Mouse (Mus musculus): Measurements from ENCODE around the gene Cd276. TPM values are rescaled to one million over a fixed set of nuclear protein-coding genes. Genes with fewer than 3 reads are reported as not detected.
"Not testable (repeated sequence)": the region's sequence is repeated elsewhere in the genome, so short reads cannot be mapped to it uniquely, and the experiment has no call there.

Cd276 gene
- polyA plus RNA-seq, 1 experiment from 2014 or later = 57.5 TPM

DNA sequence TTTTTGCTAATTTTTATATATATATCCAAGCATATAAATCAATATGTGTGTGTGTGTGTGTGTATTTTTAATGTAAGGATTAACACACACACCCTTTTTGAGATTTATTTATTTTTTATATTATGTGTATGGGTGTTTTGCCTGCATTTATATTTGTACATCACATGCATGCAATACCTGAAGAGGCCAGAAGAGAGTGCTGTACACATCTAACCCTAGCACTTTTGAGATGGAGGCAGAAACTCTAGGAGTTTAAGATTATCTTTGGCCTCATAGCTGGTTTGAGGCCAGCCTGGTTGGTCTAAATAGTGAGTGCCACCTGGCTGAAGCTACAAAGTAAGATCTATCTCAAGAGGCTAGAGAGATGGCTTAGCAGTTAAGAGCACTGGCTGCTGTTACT lies 12.4 kb upstream of the Cd276 start:
- H3K4me1 ChIP-seq = no peaks in the 10 kb centered on the region
- H3K27ac ChIP-seq = no peak overlapping the region
- H3K4me3 ChIP-seq = no peak overlapping the region
- H3K4me2 ChIP-seq = no peak overlapping the region
- no peaks in the 10 kb centered on the region for H3K27me3 ChIP-seq
- no peak overlapping the region for H3K9ac ChIP-seq
- no peaks in the 10 kb centered on the region for H3K36me3 ChIP-seq
- ATAC-seq (ENCODE audit: insufficient number of reproducible peaks, low FRiP score, low TSS enrichment, low read depth) = no peak
- no peaks in the 10 kb centered on the region for H3K9me3 ChIP-seq

DNA sequence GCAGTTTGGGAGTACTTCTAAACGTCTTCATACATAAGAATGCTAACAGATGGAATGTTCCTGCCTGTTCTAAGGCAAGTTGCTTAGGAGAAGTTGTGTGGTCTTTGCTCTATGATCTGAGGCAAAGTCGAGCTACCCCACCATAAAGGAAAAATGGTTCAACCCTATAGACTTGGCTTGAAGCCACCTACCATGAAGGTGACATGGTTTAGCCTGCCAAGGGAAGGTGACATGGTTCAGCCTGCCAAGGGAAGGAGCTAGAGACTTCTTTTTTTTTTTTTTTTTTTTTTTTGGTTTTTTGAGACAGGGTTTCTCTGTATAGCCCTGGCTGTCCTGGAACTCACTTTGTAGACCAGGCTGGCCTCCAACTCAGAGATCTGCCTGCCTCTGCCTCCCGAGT lies 10.7 kb upstream of the Cd276 start:
- not testable (repeated sequence) for H3K36me3 ChIP-seq; ATAC-seq (ENCODE audit: insufficient number of reproducible peaks, low FRiP score, low TSS enrichment, low read depth); H3K4me3 ChIP-seq; H3K27ac ChIP-seq; H3K4me1 ChIP-seq; H3K27me3 ChIP-seq; H3K9ac ChIP-seq; H3K9me3 ChIP-seq; H3K4me2 ChIP-seq
- 69% methylated on average over 3 of the region's 3 CpGs for WGBS

DNA sequence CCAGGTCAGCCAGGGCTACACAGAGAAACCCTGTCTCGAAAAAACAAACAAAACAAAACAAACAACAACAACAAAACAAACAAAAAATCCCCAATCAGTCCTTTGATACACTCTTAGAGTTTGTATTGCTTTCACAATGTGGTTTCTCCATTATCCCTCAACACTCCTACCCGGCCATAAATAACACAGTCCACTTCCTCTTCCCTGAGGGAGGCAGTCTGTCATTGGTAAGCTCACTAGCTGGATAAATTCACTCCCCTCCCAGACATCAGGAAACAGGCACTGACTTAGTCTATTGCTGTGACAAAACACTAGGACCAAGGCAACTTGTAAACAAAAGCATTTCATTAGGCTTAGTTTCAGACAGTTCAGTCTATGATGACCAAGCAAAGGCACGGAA lies 5.0 kb upstream of the Cd276 start:
- H3K4me1 ChIP-seq = peaks cover 15% of the 10 kb centered on the region
- H3K27me3 ChIP-seq = no peaks in the 10 kb centered on the region
- H3K36me3 ChIP-seq = no peaks in the 10 kb centered on the region
- H3K4me2 ChIP-seq = no peak overlapping the region
- no peak for ATAC-seq (ENCODE audit: insufficient number of reproducible peaks, low FRiP score, low TSS enrichment, low read depth)
- H3K9ac ChIP-seq = no peak overlapping the region
- no peak overlapping the region for H3K4me3 ChIP-seq
- no peak overlapping the region for H3K27ac ChIP-seq
- 56% methylated on average over 3 of the region's 3 CpGs for whole genome bisulfite sequencing
- H3K9me3 ChIP-seq = no peaks in the 10 kb centered on the region

DNA sequence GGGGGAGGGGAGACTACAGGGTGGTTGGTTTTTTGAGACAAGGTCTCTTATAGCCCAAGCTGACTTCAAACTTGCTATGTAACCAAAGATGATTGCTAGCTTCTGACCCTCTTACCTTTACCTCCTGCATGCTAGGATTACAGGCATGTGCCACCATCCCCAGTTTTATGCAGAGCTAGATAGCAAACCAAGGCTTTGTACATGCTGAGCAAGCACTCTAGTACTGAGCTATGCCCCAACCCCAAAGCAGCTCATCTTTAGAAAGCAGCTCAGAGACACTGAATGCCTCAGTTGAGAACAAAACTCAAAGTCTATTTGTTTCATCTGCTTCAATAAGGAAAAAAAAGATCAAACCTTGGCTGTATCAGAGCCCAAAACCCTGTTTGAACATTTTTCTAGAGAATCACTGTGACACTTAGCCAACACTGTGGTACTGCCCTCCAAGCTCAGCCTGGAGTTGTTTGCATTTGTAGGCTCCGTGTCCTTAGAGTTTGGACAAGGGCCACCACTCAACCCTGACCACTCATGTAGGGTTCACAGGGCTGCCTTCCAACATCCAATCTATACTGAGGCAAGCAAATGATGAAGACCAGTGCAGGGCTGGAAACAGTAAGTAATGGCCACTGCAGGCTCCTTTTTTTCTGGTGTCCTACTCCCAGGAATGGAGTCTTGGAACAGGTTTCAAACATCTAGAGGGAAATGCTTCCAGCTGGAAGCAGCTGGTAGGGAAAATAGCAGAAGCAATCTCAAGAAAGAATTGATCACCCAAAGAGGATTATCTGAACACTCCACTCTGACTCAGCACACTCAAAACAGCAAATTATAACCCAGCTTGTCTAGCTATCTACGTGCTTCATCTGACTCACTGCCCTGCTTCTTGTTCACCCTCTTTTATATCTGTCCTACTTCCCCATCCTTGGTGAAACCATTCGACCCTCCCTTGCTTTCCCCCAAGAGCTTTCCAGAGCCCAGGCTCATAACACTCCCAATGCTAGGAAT lies 2.5 kb upstream of the Cd276 start:
- no peak overlapping the region for H3K4me2 ChIP-seq
- H3K4me3 ChIP-seq = no peak overlapping the region
- H3K4me1 ChIP-seq = peaks cover 28% of the 10 kb centered on the region
- no peak overlapping the region for H3K27ac ChIP-seq
- 63% methylated on average over 3 of the region's 3 CpGs for WGBS
- H3K9me3 ChIP-seq = no peaks in the 10 kb centered on the region
- ATAC-seq (ENCODE audit: insufficient number of reproducible peaks, low FRiP score, low TSS enrichment, low read depth) = no peak
- no peaks in the 10 kb centered on the region for H3K36me3 ChIP-seq
- no peaks in the 10 kb centered on the region for H3K27me3 ChIP-seq
- H3K9ac ChIP-seq = no peak overlapping the region

DNA sequence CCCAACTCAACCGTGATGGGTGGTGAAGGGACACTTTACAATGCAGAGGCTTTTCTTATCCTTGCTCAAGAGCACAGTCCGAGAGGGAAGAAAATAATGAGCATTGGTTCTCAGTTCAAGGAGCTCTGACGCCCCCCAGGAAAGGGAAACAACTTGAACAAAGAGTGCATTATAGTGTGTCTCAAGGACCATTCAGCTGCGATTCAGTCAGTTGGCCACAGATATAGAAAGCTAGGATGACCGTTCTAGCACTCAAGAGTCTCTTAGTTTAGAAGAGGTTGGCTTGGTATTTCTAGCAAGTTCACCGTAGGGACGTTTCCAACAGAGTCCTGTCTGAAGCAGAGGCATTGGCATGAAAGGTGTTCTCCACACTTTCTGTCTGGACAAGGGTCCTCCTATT lies 1.4 kb upstream of the Cd276 start:
- Histone ChIP-seq H3K36me3 (no peaks in the 10 kb centered on the region), H3K4me3 (no peak overlapping the region), H3K4me1 (peaks cover 32% of the 10 kb centered on the region), H3K9me3 (no peaks in the 10 kb centered on the region), H3K4me2 (no peak overlapping the region), H3K27ac (no peak overlapping the region), H3K27me3 (no peaks in the 10 kb centered on the region), H3K9ac (no peak overlapping the region)
- no peak for ATAC-seq (ENCODE audit: insufficient number of reproducible peaks, low FRiP score, low TSS enrichment, low read depth)
- 68% methylated on average over 7 of the region's 7 CpGs for WGBS

DNA sequence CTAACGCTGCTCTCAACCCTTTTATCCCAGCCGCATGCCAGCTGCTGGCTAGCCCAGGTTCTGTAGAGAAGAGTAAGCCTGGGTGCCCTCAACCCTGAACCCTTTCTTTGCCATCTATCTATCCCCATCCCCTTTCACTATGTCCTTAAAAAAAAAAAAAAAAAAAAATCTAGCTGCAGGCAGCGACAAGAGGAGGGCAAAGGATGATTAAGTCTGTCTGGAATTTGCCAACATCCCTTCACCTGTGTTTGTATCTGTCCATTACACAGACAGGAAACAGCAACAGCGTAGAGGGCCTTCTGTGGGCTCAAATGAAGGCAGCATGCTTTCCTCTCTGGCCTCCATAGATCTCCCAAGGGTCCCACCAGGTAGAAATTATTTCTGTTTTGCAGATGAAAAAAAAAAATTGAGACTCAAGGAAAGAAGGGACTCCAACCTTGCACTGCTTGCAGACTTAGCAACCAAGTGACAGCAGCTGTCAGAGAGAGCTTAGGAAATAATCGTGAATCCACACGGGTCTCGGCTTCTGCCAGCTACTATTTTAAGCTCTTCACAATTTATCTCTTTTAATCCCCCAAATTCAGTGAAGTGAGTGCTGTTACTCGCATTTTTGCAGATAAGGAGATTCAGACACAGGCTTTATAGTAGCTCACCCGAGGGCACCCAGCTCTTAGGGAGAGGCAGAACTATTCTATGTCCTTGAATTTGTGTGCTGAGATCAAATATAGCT lies 613 bp upstream of the Cd276 start:
- H3K9me3 ChIP-seq = no peaks in the 10 kb centered on the region
- H3K4me2 ChIP-seq = peak overlapping the region; percentile 68
- H3K4me1 ChIP-seq = peaks cover 34% of the 10 kb centered on the region
- peak overlapping the region; percentile 97 for H3K27ac ChIP-seq
- 17% methylated on average over 9 of the region's 9 CpGs for WGBS
- H3K36me3 ChIP-seq = no peaks in the 10 kb centered on the region
- H3K9ac ChIP-seq = no peak overlapping the region; the same call in 1 of the 2 replicates
- H3K4me3 ChIP-seq = peak overlapping the region; percentile 84
- ATAC-seq (ENCODE audit: insufficient number of reproducible peaks, low FRiP score, low TSS enrichment, low read depth) = no peak
- H3K27me3 ChIP-seq = no peaks in the 10 kb centered on the region

DNA sequence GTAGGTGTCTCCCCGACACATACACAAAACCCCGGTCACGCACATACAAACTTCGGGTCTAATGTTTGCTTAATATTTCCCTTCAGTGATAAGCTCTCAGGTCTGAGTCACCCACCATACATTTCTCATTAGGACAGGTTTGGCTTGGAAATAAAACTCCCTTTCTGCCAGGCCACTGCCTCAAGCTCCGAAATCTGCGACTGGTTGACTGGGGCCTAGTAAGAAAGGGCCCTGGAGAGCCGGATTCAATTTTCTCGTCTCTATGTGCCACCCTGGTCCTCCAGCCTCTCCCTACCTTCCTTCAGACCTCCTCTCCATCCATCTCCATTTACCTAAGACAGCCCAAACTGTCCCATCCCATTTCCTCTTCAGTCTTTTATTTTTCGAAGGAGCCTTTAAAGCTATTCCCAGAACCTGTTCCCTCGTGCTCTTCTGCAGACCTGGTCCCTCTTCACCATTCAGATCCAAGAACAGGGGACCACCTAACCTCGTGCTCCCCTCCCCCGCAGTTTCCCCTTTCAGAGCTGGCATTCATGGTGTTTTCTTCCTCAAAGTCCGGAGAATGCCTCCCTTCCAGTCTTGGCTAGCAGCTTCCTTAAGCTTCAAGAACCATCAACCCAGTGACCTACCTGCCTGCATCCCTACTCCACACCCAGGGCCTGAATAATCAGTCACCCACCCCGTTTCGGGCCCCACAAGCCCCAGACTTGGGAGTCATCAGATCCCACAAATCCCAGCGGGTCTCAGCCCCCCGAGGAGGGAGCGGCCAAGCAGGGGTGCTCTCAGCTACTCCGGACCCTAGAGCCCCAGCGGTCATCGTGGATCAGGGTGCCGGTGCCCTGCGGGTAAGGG lies 955 bp downstream of the Cd276 start:
- Histone ChIP-seq H3K27me3 (no peaks in the 10 kb centered on the region), H3K27ac (peak overlapping the region; percentile 97), H3K9ac (peak overlapping the region; percentile 96), H3K4me3 (peak overlapping the region; percentile 84), H3K9me3 (no peaks in the 10 kb centered on the region), H3K4me2 (peak overlapping the region; percentile 68), H3K36me3 (no peaks in the 10 kb centered on the region), H3K4me1 (peaks cover 43% of the 10 kb centered on the region)
- peak; percentile 12; the same call in 1 of the 2 replicates for ATAC-seq (ENCODE audit: insufficient number of reproducible peaks, low FRiP score, low TSS enrichment, low read depth)
- 9% methylated on average over 23 of the region's 23 CpGs for WGBS

DNA sequence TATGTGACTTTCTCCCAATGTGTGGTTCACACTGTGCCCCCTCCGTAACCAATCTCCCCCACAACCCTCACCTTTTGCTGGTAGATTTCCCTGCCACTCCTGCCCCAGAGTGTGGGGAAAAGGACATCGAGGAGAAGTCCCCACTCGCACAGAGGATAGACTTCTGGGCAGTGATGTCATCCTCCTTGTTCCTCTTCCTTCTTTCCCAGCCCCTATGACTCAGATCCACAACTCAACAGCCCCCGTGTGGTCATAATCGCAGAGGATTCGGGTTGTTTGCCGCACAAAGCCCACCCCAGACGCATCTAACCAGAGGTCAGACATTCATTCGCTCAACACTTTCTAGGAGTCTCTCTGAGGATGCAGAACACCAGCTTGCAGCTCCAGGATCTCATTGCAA lies 3.2 kb downstream of the Cd276 start:
- Histone ChIP-seq H3K27ac (no peak overlapping the region), H3K9me3 (no peaks in the 10 kb centered on the region), H3K4me3 (no peak overlapping the region), H3K4me2 (no peak overlapping the region), H3K36me3 (no peaks in the 10 kb centered on the region), H3K4me1 (peaks cover 53% of the 10 kb centered on the region), H3K9ac (no peak overlapping the region), H3K27me3 (no peaks in the 10 kb centered on the region)
- ATAC-seq (ENCODE audit: insufficient number of reproducible peaks, low FRiP score, low TSS enrichment, low read depth) = no peak
- WGBS = 81% methylated on average over 9 of the region's 9 CpGs

DNA sequence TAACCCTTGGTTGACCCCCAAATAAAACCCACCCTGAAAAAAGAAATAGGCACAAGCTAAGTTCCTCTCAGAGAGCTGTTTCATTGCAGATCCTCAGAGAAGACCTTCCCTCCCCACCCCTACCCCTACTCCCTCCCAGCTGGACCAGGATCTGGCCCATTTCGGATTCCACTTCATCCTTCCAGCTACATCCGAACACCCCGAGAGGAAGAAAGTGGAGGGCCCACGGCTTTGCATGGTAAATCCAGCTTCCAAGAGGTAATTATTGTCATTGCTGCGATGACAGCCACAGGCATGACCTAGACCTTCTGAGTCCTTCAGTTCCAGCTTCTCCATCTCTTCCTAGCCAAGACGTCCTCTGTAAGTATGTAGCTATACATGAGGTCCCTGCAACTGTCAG lies 4.3 kb downstream of the Cd276 start:
- ATAC-seq (ENCODE audit: insufficient number of reproducible peaks, low FRiP score, low TSS enrichment, low read depth) = no peak
- H3K4me2 ChIP-seq = no peak overlapping the region

DNA sequence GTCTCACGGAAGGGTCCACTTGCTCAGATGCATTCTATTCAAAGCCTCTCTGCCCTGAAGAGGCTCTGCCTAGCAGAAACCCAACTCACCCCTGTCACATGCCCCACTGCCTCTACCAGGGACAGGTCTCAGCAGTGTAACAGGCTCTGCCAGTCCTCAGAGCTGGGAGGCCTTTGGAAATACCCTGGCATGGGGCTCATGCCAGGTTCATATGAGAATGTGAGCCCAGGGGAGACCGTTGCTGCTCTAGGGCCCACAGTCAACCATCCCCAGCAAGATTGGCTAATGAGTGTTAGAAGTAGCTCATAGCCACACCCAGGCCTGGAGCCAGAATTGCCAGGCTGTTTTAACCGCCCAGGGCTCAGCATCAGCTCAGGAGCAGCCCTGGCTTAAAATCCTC lies 5.5 kb downstream of the Cd276 start:
- no peak overlapping the region for H3K4me2 ChIP-seq
- peaks cover 49% of the 10 kb centered on the region for H3K4me1 ChIP-seq

More for the DNA sequence above, 4.3 kb downstream of the Cd276 start:
- Histone ChIP-seq H3K9ac (no peak overlapping the region), H3K36me3 (no peaks in the 10 kb centered on the region), H3K9me3 (no peaks in the 10 kb centered on the region), H3K4me1 (peaks cover 52% of the 10 kb centered on the region), H3K4me3 (no peak overlapping the region), H3K27me3 (no peaks in the 10 kb centered on the region), H3K27ac (no peak overlapping the region)
- 87% methylated on average over 6 of the region's 6 CpGs for WGBS

DNA sequence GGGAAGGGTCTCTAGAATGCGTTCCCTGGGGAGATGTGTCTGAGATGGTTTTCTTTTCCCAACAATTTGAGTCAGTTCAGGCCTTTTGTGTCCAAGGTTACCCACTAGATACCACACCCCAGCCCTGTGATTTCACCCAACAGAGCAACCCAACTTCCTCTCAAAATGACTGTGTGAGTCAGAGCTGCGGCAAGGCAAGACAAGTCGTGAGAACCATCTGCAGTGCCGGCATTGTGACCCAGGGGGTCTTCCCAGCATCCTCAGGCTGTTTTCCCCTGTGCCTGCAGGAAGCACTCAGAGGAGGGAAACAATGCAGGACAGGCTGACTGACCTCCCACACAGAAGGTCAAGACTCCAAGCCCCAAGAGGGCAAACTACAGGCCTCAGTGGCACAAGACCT lies 6.3 kb downstream of the Cd276 start:
- Histone ChIP-seq H3K27ac (no peak overlapping the region), H3K4me3 (no peak overlapping the region), H3K27me3 (no peaks in the 10 kb centered on the region), H3K36me3 (no peaks in the 10 kb centered on the region), H3K9ac (no peak overlapping the region), H3K4me2 (no peak overlapping the region), H3K4me1 (peaks cover 47% of the 10 kb centered on the region), H3K9me3 (no peaks in the 10 kb centered on the region)
- ATAC-seq (ENCODE audit: insufficient number of reproducible peaks, low FRiP score, low TSS enrichment, low read depth) = no peak
- 57% methylated on average over 4 of the region's 4 CpGs for WGBS

More for the DNA sequence above, 5.5 kb downstream of the Cd276 start:
- 63% methylated on average over 3 of the region's 3 CpGs for WGBS
- Histone ChIP-seq H3K36me3 (no peaks in the 10 kb centered on the region), H3K27ac (no peak overlapping the region), H3K27me3 (no peaks in the 10 kb centered on the region), H3K9me3 (no peaks in the 10 kb centered on the region), H3K9ac (no peak overlapping the region), H3K4me3 (no peak overlapping the region)
- no peak for ATAC-seq (ENCODE audit: insufficient number of reproducible peaks, low FRiP score, low TSS enrichment, low read depth)
